Mouse (Mus musculus) left cerebral cortex, postnatal 14 days (tissue): Measurements from ENCODE around the gene Bahcc1. TPM values are rescaled to one million over a fixed set of nuclear protein-coding genes. Genes with fewer than 3 reads are reported as not detected.

Source experiments
- DNase-seq, 2 experiments: peaks; one replicate each; pipeline ENCODE4 v3.0.0; 2021 to 2022; ENCODE audit warnings: low spot score in 2 of 2, mixed read lengths in 1 of 2
- intact Hi-C: fragments of 180-260 bp; cut with DNase I; formaldehyde crosslinking; loops from one replicate; pipeline ENCODE4 v1.15.1; 2025
- total RNA-seq, 2 experiments: library from RNA; stranded (reverse); gene quantifications; 2 replicates each; pipeline ENCODE4 v1.2.3; 2021

The Bahcc1 gene
- total RNA-seq, 2 experiments from 2014 or later: 16.4 to 17.6 TPM

DNA sequence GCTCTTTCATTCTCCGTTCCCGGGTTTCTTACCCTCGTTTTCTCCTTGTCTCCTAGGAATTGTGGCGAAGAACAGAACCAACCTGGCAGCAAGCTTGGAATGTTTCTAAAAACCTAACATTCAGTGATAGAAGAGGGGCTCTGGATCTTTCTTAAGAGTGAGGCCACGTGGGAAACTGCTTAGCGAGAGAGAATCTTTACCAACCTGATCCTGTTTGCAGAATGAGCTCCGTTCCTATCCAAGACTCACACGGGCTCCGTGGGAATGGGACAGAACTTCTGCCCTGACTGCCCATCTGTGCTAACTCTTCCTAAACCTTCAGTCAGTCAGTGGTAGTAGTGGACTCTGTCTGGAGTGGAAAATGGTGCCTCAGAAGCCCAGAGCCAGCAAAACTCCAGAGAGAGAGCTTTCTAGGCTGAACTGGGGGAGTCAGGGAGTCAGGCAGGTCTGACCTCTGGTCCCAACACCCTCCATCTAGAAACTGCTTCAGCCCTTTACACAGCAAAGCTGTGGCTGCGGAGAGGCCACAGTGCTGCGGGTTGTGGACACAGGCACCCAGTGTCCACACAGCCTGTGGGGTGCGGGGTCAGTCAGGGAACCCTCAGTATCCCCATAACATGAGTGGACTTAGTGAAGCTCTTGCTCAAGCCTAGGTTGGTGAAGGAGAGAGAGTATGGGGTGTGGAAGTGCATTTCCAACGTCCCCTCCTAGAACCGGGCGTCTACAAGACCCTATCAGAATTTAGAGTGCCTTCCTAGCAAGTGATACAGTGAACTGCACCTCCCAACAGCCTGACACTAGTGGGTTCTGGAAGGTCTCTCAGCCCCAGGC lies 73.0 kb downstream of the Bahcc1 start:
- DNase-seq: no peak
- intact Hi-C loops: loop anchor here (2.0 to 5.0 kb wide), 3 partner anchors 38 to 117 kb away; no protein-coding TSS in a partner anchor

DNA sequence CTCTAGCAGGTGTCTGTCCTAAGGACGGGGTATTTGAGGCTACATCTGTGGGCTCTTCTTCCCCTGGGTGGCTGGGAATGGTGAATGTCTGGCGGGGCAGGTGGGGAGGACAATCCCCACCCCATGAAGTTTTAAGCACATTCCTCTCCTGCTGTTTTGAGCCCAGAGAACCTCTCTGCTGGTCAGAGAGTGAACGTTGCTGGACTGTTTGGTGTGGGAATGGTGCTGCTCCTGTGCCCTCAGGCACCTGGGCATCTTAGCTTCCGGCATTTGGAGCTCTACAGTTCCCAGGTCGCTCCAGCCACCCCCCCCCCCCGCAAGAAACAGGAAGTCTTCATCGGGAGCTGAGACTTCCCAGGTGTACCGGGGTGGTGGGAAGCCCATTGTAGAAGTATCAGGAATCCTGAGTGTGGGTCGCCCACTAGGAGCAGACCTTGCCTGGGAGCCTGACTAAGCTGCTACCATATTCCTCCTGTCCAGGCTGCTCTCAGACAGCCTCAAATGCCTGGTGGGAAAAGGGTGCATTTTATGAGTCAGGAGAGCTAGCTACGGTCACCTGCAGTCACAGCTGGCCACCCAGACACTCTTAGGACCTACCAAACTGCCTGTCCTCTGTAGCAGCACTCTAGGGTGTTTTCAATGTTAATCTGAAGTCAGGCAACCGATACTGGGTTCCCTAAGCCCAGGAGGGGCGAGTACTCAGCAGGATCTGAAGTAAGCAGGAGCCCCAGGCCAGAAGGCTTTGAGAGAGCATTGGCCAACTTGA lies 73.8 kb downstream of the Bahcc1 start:
- intact Hi-C loops: loop anchor here (1.0 to 5.0 kb wide), 3 partner anchors 39 to 195 kb away; no protein-coding TSS in a partner anchor
- no peak for DNase-seq

DNA sequence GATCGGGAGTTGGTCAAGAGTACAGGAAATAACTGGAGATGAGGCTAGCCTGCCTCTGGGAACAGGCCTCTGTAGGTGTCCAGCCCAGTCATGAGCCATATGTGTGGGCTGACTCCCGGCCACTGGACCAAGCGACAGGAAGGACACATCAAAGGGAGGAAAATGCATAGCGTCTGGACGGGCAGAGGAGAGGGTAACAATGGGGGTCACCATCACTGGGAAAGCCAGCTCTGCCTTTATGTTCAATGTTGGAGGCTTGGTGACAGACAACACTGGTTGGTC lies 74.3 kb downstream of the Bahcc1 start:
- intact Hi-C loops: loop anchor here (1.0 to 5.0 kb wide), 3 partner anchors 40 to 196 kb away; no protein-coding TSS in a partner anchor
- DNase-seq: no peak

DNA sequence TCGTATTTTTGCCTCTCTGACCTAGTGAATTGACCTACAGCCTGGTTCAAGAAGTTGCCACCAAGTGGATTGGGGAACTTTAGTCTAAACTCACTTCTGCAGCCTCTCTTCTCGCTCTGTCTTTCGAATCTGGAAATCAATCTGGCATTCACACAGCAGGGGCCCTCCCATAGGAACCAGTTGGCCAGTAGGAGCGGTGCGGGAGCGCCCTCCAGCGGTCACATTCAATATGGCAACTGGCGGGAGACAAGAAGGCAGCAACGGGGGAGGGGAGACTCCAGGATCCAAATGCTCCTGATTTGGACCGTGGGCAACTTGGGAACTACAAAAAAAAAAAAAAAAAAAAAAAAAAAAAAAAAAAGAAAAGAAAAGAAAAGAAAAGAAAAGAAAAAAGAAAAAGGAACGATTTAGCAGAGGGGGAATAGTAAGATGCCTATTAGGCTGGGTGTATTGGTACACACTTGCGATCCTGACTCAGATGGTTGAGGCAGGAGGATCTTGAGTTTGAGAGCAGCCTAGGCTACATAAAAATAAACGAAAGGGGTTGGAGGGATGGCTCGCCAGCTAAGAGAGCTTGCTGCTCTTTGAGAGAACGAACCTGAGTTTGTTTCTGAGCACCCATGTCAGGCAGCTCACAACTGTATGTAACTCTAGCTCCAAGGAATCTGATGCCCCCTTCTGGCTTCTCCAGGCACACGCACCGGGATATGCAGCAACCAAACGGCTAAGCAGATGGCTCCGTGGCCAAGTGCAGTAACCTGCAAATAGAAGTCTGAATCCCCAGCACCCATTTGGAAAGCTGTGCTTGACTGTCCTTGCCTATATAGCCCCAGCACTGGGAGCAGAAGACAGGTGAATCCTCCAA lies 75.1 kb downstream of the Bahcc1 start:
- intact Hi-C loops: loop anchor here (1.0 to 5.0 kb wide), 3 partner anchors 40 to 196 kb away; no protein-coding TSS in a partner anchor
- peak; percentile 97 to 99 for DNase-seq

DNA sequence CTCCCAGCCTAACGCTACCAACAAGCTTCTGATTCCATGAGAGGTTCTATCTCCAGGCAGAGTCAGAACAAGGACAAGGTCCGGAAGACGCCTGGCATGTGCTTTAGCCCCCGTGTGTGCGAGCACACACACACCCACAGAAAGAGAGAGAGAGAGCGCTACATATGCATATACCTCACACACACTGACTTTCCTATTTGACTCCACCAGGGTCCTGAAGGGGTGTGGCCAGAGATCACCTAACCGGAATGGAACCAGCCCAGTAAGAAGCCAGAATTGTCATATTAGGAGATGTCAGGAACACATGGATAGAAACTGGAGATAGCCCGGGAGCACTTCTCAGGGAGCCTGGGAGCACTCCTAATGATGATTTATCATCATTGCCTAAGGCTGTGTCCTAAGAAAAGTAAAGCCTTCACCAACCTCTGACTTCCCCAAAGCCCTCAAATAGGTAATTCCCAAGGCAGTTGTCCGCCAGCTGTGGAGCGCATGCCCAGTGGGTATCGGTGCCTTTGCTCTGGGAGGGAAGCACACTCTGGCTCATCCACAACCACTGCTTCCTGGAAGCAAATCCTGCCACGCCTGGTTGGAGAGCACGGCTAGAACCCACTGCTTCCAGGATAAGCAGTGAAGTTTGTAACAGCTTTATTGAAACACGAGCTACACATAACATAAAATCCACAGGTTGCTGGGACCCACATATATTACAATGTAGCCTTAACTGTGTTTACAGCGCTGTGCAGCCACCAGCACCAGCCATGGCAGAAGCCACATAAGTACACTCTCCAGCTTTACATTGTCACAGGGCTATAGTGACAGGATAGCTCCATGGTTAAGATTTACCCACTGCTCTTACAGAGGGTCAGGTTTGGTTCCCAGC lies 75.9 kb downstream of the Bahcc1 start:
- DNase-seq: no peak
- intact Hi-C loops: loop anchor here (5.0 kb wide), 1 partner anchor 41 kb away; no protein-coding TSS in a partner anchor

- intact Hi-C loops: no loop called here
- peak; percentile 96 to 97 for DNase-seq
Measured at GRCm38 (mm10) chr11:120310813-120311312, 78.1 kb downstream of the Bahcc1 start.

DNA sequence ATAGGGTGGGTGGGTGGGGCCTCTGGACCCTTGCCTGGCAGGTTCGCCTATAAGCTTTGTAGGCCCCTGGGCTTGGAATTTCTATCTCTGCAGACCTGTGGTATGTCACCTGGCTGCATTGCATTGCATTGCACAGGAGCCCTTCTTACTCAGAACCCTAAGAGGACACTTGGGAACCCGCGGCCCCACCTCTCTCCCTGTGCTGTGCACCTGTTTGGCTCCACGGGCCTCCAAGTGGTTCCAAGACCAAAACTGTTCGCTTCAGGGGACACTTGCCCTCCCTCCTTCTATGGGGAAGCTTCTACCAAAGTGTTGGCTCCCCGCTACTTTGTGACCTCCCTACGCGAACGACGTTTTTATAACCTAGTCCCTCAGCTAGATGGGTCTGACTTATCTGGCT lies 78.8 kb downstream of the Bahcc1 start:
- no peak for DNase-seq
- intact Hi-C loops: no loop called here

DNA sequence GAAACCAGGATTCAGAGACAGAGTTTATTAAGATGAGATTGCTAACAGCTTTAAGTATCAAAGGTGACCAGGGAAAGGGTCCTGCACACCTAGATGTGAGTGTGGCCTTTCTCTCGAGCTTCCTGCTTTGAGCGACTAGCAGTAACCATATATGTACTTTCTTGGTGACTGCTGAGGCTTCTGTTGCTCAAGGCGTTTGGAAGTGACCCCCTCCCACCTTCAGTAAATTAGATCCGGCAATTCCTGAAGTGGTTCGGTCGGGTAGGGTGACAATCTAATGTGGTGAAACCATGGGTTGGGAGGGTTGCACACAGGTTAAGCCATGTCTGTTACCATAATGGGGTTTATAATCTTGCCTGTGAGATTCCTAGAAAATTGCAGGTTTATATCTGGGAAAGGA lies 79.3 kb downstream of the Bahcc1 start:
- intact Hi-C loops: no loop called here
- DNase-seq: no peak

DNA sequence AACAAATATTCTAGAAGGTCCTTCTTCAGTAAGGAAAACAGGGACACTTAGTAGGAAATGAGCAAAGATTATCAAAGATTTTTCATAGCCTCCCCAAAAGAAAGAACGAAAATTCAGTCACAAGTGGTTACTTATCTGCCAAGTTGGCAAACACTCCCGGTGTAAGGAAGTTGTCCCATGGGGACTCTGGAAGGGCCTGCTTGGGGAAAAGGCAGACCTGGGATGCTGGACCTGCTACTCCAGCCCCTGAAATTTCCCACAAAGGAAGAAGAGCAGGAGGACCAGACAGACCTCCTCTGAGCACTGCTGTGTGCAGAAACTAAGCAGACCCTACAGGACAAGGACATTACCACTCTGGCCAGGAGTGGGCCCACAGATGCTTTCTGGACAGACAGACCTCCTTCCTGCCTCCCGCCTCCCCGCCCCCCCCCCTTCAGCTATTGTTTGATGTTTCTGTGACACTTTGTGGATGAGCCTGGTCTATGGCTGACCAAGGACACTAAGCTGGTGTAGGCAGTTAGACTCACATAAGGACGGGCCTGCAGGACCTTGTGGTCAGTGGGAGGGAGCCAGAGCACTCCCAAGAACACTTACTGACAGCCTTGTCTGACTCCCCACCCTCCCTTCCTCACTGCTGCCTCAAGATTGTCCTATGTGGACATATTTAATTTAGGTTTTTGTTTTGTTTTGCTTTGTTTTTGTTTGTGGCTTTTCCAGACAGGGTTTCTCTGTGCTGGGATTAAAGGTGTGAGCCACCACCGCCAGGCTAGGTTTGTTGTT lies 81.3 kb downstream of the Bahcc1 start:
- no peak for DNase-seq
- intact Hi-C loops: no loop called here

DNA sequence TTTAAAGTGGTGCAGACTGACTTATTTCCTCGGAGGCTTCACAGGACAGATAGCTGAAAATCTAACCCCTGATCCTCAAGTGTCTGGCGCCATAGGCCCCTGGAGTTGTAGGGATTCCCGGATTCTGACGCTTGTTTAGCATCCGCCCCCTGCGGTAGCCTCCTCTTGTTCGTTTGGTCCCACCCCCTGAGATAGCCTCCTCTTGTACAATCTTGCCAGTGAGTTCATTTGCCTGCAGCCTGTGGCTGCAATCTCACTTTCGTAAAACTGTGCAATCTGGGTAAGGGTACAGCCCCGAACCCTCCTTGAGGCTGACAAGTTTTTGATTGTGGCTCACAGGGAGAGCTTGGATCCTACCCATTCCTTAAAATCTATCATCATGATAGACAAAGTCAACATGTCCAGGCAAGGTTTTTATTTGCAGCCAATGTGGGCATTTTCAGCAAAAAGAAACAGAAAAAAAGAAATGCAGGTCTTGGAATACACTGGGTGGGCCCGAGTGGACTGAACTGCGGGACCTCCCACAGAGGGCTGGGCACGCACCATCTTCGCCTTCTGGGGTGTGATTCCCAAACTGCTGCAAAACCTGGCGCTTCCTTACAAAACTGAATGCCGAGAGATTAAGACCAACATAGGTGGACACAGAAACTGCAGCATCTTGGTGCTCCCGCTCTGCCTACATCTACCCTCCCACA lies 82.1 kb downstream of the Bahcc1 start:
- DNase-seq: no peak
- intact Hi-C loops: no loop called here

- peak in 1 of 2 experiments; percentile 74 for DNase-seq
- intact Hi-C loops: no loop called here
Measured at GRCm38 (mm10) chr11:120315416-120315761, 82.6 kb downstream of the Bahcc1 start.

DNA sequence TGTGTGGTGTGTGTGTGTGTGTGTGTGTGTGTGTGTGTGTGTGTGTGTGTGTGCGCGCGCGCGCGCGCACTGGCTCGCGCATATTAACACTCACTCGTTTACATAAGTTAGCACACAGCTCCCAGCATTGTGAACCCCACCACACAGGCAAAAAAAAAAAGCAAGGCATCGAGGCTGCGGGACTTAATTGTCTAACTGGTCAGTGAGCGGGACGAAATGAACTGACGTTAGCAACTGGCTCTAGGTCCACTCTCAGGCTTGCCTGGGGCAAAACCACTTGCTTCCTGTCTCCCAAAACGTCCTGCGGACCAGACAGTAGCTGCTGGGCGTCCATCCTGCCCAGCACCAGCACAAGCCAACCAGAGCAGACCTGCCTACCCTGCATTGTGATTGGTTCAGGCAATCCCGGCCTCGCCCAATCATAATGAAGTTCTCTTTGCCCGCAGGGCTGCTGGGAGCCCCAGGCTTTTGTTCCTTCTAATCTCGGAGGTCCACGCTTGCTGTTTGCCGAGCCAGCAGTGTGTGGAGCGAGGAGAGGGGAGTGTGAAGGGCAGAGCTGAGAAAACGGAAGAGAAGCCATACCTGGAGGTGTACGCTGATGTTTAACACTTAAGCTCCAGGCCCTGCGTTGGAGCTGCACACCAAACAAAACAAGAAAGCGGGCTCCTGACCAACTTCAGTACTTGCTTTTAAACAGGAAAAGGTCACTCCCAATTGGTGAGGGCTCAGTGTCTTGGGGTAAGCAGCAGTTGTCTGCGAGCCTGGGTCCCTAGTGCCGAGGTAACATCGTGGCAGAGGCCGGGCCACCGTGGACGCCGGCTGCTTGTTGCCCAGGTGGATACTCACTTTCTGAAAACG lies 83.3 kb downstream of the Bahcc1 start:
- peak; percentile 95 to 97 for DNase-seq
- intact Hi-C loops: no loop called here

DNA sequence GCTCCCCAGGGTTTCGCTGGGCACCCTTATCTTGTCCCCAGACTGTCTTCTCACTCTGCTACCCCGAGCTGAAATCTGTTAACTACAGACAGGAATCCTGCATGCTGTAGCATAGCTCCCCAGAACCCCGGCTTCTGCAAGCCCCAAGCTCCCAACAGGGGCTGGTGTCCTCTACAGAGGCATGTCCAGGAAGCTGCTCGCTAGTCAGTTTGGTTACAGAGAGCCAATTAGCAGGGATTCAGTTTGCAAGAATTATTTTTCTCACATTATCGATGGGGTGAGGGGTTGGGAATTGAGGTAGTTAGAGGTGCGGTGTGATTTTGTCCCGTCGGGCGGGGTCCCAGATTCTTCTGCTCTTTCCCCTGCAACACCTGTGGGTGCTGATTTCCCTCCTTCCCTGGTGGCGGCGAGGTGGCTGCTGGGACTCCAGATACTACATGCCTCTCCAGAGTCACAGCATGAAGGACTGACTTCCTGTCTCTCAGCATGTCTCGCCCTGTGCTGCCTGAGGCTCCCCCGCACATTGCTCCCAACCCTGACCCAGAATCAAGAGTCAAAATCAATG lies 84.0 kb downstream of the Bahcc1 start:
- intact Hi-C loops: no loop called here
- DNase-seq: peak in 1 of 2 experiments; percentile 7

- intact Hi-C loops: no loop called here
- DNase-seq: no peak
Measured at GRCm38 (mm10) chr11:120317456-120317855, 84.7 kb downstream of the Bahcc1 start.

DNA sequence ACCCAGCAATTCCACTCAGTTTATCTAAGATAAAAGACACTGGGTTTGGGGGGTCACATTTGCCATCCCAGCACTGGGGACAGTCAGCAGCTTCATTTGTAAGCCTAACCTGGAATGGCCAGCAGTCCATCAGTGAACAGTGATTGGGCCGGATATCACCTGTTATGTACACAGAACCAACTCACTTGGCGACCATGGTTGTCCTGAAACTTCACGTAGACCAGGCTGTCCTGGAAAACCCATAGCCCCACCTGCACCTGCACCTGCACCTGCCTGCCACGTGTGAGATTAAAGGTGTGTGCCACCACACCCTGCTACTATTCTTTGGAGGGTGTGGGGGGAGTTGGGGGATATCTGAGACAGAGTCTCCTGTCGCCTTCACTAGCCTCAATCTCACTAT lies 86.6 kb downstream of the Bahcc1 start:
- peak in 1 of 2 experiments; percentile 2 for DNase-seq
- intact Hi-C loops: no loop called here

DNA sequence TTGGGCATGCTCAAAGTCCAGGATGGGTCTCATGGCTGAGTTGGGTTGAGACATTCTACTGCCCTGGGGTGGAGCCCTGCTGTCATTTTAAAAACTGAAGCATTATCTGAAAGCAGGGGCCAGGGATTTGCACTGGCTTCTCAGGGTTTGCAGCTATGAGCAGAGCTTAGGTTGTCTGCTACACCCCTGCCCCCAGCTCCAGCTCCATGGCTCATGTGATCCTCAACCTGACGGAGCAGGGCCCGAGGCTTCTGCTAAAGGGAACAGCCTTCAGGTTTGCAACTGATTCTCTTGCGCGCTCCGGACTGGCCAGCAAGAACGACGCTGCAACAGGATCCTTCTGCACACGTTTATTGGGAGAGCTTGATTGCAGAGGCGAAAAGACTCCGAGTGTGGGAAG lies 87.4 kb downstream of the Bahcc1 start:
- intact Hi-C loops: no loop called here
- no peak for DNase-seq
